Mouse (Mus musculus) stomach, postnatal 0 days (tissue): Measurements from ENCODE around the gene Meis2. TPM values are rescaled to one million over a fixed set of nuclear protein-coding genes. Genes with fewer than 3 reads are reported as not detected.

ENCODE experiments used
- ATAC-seq: fragments of 200-750 bp; cut with Nextera tagmentation; 2 replicates; pipeline ENCODE4 v1.8.0; 2017; ENCODE audit not compliant: low FRiP score, low TSS enrichment
- DNase-seq: peaks from one replicate; pipeline ENCODE4 v3.0.0-alpha.2; 2016; ENCODE audit warnings: low spot score
- H3K27ac ChIP-seq: fragments of 300-500 bp; sonication (generic); replicated peaks from 2 replicates; pipeline ENCODE4 v1.5.1; 2014; ENCODE audit warnings: mild to moderate bottlenecking, control low read depth
- H3K27me3 ChIP-seq: fragments of 300-500 bp; sonication (generic); 2 replicates; pipeline ENCODE4 v1.6.1; 2014; ENCODE audit warnings: low read length; ENCODE audit not compliant: control insufficient read depth, insufficient read depth
- H3K36me3 ChIP-seq: fragments of 300-500 bp; sonication (generic); 2 replicates; pipeline ENCODE4 v1.6.1; 2014; ENCODE audit warnings: low read length, mixed read lengths; ENCODE audit not compliant: control insufficient read depth, insufficient read depth
- H3K4me1 ChIP-seq: fragments of 300-500 bp; sonication (generic); replicated peaks from 2 replicates; pipeline ENCODE4 v1.6.1; 2014; ENCODE audit warnings: antibody characterized with exemption; ENCODE audit not compliant: control insufficient read depth, insufficient read depth
- H3K4me2 ChIP-seq: fragments of 300-500 bp; sonication (generic); replicated peaks from 2 replicates; pipeline ENCODE4 v1.6.1; 2014; ENCODE audit warnings: low read depth, mild to moderate bottlenecking, control low read depth, moderate library complexity
- H3K4me3 ChIP-seq: fragments of 300-500 bp; sonication (generic); 2 replicates; pipeline ENCODE4 v1.5.1; 2014; ENCODE audit warnings: low read depth, low read length, control low read depth
- H3K9ac ChIP-seq: fragments of 300-500 bp; sonication (generic); 2 replicates; pipeline ENCODE4 v1.6.1; 2014; ENCODE audit warnings: mild to moderate bottlenecking, low read length, control low read depth, mixed read lengths
- H3K9me3 ChIP-seq: fragments of 300-500 bp; sonication (generic); 2 replicates; pipeline ENCODE4 v1.6.1; 2016; ENCODE audit warnings: low read length; ENCODE audit not compliant: control insufficient read depth
- CTCF ChIP-seq: IDR thresholded peaks from 2 replicates; pipeline ENCODE4 v1.5.1; 2016; ENCODE audit warnings: antibody characterized with exemption, low read depth, mild to moderate bottlenecking, moderate library complexity
- EP300 ChIP-seq: optimal IDR thresholded peaks from 2 replicates; pipeline ENCODE3; 2016; ENCODE audit warnings: antibody characterized with exemption
- WGBS: fragments of 180-500 bp; shearing (Covaris S2); extraction: QIAGEN DNeasy Blood & Tissue Kit; methylation state at CpG from one replicate; pipeline ENCODE4 v1.1.7; 2014; 5-methylcytosine and 5-hydroxymethylcytosine counted together
- polyA plus RNA-seq: library from polyadenylated mRNA; unstranded; fragments of >200 nt; fragmentation: Nextera tagmentation; extraction: Ambion mirVana; gene quantifications from 2 replicates; pipeline ENCODE4 v1.2.1, GENCODE M21; 2015

The Meis2 gene
- polyA plus RNA-seq, 1 experiment from 2014 or later, result 17.7 TPM

DNA sequence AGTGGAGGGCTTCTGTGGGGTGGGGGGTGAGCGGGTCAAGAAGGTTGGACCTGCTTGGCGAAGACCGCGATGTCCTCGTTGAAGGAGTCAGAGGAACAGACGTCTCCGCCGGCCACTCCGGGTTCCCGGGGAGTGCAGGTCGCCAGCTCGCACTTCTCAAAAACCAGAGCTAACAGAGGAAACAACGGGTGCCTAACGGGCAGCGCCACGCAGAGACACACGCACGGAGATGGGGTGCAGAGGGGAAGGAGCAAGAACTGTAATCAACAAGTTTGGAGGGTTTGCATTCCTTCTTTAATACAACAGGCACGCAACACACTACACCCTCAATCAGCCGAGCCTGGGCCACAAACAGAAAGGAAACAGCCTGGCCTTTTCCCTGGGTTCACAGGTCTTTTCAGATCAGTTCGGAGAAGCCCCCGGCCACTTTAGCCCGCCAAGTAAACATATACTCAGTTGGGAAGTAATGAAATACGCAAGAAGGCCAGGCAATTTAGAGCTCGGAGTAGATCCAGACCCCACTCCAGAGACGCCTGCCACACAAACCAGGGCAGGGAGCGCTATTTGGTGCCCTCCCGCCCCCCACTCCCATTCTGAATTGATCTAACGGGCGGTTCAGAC, 4.1 kb downstream of the Meis2 start:
- no peaks in the 10 kb centered on the region for H3K4me1 ChIP-seq
- WGBS, result 12% methylated on average over 30 of the region's 30 CpGs

GRCm38 (mm10) chr2:116060701-116061400, 4.8 kb downstream of the Meis2 start:
- Histone ChIP-seq H3K9ac (peak overlapping the region; percentile 91), H3K9me3 (no peaks in the 10 kb centered on the region), H3K4me3 (peak overlapping the region; percentile 70), H3K4me2 (peak overlapping the region; percentile 80), H3K27me3 (no peaks in the 10 kb centered on the region), H3K36me3 (no peaks in the 10 kb centered on the region), H3K27ac (peak overlapping the region; percentile 95), H3K4me1 (no peaks in the 10 kb centered on the region)
- ATAC-seq, result no peak
- no peak for TF ChIP-seq EP300
- no peak for TF ChIP-seq CTCF
- WGBS, result 32% methylated on average over 21 of the region's 21 CpGs
- no peak for DNase-seq

More for the DNA sequence above, 4.1 kb downstream of the Meis2 start:
- TF ChIP-seq EP300, result no peak
- no peak for TF ChIP-seq CTCF
- Histone ChIP-seq H3K27ac (peak overlapping the region; percentile 95), H3K4me2 (peak overlapping the region; percentile 80), H3K36me3 (no peaks in the 10 kb centered on the region), H3K4me3 (peak overlapping the region; percentile 70), H3K9ac (peak overlapping the region; percentile 91), H3K27me3 (no peaks in the 10 kb centered on the region), H3K9me3 (no peaks in the 10 kb centered on the region)
- DNase-seq, result peak; percentile 43
- ATAC-seq, result no peak

GRCm38 (mm10) chr2:116060210-116060609, 5.4 kb downstream of the Meis2 start:
- H3K4me2 ChIP-seq, result peak overlapping the region; percentile 80
- no peaks in the 10 kb centered on the region for H3K4me1 ChIP-seq
- H3K4me3 ChIP-seq, result peak overlapping the region; percentile 70
- peak overlapping the region; percentile 95 for H3K27ac ChIP-seq
- no peaks in the 10 kb centered on the region for H3K36me3 ChIP-seq
- H3K27me3 ChIP-seq, result no peaks in the 10 kb centered on the region
- ATAC-seq (no peak), DNase-seq (no peak)
- WGBS, result 31% methylated on average over 19 of the region's 19 CpGs
- H3K9me3 ChIP-seq, result no peaks in the 10 kb centered on the region
- peak overlapping the region; percentile 91 for H3K9ac ChIP-seq
- TF ChIP-seq CTCF, result no peak
- no peak for TF ChIP-seq EP300

DNA sequence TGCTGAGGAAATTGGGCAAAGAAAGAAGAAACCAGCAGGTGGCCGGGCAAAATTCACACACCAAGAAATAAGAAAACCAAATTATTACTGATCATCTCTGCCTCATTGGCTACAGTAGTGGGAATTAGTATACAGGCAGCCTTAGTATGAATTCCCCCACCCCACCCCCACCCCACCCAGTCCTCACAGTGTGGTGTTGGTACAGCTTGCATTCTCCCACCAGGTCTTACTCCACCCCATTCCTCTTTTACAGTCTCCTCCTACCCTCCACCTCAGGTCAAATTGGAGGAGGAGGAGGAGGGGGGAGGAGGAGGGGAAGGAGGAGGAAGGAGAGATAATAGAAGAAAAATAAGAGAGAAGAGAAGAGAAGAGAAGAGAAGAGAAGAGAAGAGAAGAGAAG, 6.0 kb downstream of the Meis2 start:
- Histone ChIP-seq H3K4me1 (no peaks in the 10 kb centered on the region), H3K4me2 (peak overlapping the region; percentile 80), H3K4me3 (peak overlapping the region; percentile 70; the same call in 1 of the 2 replicates), H3K27ac (peak overlapping the region; percentile 95; the same call in 1 of the 2 replicates), H3K27me3 (no peaks in the 10 kb centered on the region), H3K36me3 (no peaks in the 10 kb centered on the region), H3K9me3 (no peaks in the 10 kb centered on the region), H3K9ac (peak overlapping the region; percentile 91; the same call in 1 of the 2 replicates)
- 57% methylated on average over 1 of the region's 1 CpGs for WGBS
- ATAC-seq (no peak), DNase-seq (no peak)
- TF ChIP-seq CTCF, result no peak
- no peak for TF ChIP-seq EP300

DNA sequence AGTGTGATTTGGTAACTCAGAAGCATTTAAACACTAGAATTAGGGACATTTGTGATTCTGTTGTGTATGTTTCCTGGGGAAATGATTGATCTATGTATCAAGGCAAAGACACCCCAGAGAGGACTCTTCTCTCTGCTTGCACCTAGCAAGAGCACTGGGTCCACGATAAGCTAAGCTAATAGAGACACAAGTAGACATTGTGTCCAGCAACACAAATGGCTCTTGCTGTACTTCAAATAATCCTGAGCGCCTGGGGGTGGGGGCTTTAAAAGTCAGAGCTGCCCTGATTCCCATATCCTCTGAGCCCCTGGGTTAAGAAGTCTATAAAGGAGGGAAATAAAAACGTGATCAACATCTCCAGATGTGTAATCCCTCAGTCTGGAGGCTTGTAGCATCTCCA, 6.6 kb downstream of the Meis2 start:
- Histone ChIP-seq H3K27ac (no peak overlapping the region), H3K4me3 (no peak overlapping the region), H3K4me1 (no peaks in the 10 kb centered on the region), H3K9ac (no peak overlapping the region), H3K9me3 (no peaks in the 10 kb centered on the region), H3K4me2 (peak overlapping the region; percentile 48), H3K36me3 (no peaks in the 10 kb centered on the region), H3K27me3 (no peaks in the 10 kb centered on the region)
- DNase-seq, result no peak
- TF ChIP-seq CTCF, result no peak
- no peak for TF ChIP-seq EP300
- ATAC-seq, result no peak
- WGBS, result 43% methylated on average over 3 of the region's 3 CpGs

DNA sequence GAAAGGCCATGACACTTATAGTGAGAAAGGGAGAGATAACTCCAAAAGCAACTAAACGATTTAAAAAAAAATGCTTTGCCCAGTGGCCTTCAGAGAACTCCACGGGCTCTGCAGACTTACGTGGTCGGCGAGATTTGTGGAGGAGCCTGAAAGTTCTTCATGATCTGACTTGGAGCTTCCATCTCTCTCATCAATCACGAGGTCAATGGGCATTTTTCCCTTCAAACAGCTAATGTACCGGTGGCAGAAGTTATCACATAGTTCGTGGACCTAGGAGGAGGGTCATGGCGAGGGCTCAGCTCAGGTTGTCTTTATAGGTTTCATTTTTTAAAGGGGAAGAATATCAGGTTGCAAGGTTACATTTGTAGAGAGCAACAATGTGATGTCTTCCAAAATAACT, 7.1 kb downstream of the Meis2 start:
- H3K4me3 ChIP-seq, result peak overlapping the region; percentile 27
- H3K9ac ChIP-seq, result peak overlapping the region; percentile 8; the same call in 1 of the 2 replicates
- no peaks in the 10 kb centered on the region for H3K4me1 ChIP-seq
- TF ChIP-seq EP300 (no peak), CTCF (no peak)
- 0 out of 2 replicates have a peak overlapping the region, but pooled peaks have one; percentile 18 for H3K27ac ChIP-seq
- no peaks in the 10 kb centered on the region for H3K27me3 ChIP-seq
- no peak for DNase-seq
- H3K36me3 ChIP-seq, result no peaks in the 10 kb centered on the region
- 34% methylated on average over 9 of the region's 9 CpGs for WGBS
- no peak for ATAC-seq
- peak overlapping the region; percentile 48 for H3K4me2 ChIP-seq
- no peaks in the 10 kb centered on the region for H3K9me3 ChIP-seq
